Mouse (Mus musculus) C2C12 (cell line): ENCODE data around the gene Iqgap3. TPM values are rescaled to one million over a fixed set of nuclear protein-coding genes. Genes with fewer than 3 reads are reported as not detected.

Experiments
- H3K27me3 ChIP-seq: one replicate; pipeline ENCODE4 v1.6.1; 2011; ENCODE audit not compliant: control insufficient read depth, insufficient read depth, insufficient read length
- H3K36me3 ChIP-seq: one replicate; pipeline ENCODE4 v1.6.1; 2011; ENCODE audit not compliant: control insufficient read depth, insufficient read depth
- H3K4me3 ChIP-seq: one replicate; pipeline ENCODE4 v1.5.1; 2011; ENCODE audit warnings: mild to moderate bottlenecking, control low read depth; ENCODE audit not compliant: poor library complexity, insufficient read depth, severe bottlenecking
- H3K79me2 ChIP-seq: one replicate; pipeline ENCODE4 v1.6.1; 2011; ENCODE audit not compliant: control insufficient read depth, insufficient read depth
- H3K79me3 ChIP-seq: one replicate; pipeline ENCODE4 v1.6.1; 2011; ENCODE audit warnings: low read depth, control low read depth
- H3ac ChIP-seq: one replicate; pipeline ENCODE3; 2011; ENCODE audit warnings: low read depth; ENCODE audit not compliant: control insufficient read depth, insufficient read length
- CEBPB ChIP-seq: IDR thresholded peaks from one replicate; pipeline ENCODE4 v1.6.1; 2011; ENCODE audit warnings: low read depth, mild to moderate bottlenecking, control low read depth, moderate library complexity
- CTCF ChIP-seq: IDR thresholded peaks from one replicate; pipeline ENCODE4 v1.5.1; 2011; ENCODE audit not compliant: control insufficient read depth, insufficient read depth, insufficient read length
- FOSL1 ChIP-seq: IDR thresholded peaks from one replicate; pipeline ENCODE4 v1.8.0; 2011; ENCODE audit warnings: mild to moderate bottlenecking, low read length; ENCODE audit not compliant: poor library complexity, insufficient read depth, severe bottlenecking
- MAX ChIP-seq: IDR thresholded peaks from one replicate; pipeline ENCODE4 v1.6.1; 2011; ENCODE audit warnings: mild to moderate bottlenecking, control low read depth
- MYOD1 ChIP-seq: IDR thresholded peaks from one replicate; pipeline ENCODE4 v1.6.1; 2011; ENCODE audit warnings: low read depth; ENCODE audit not compliant: control insufficient read depth, insufficient read length
- MYOG ChIP-seq: IDR thresholded peaks from one replicate; pipeline ENCODE4 v1.6.1; 2011; ENCODE audit not compliant: control insufficient read depth, insufficient read length; ENCODE audit errors: extremely low read depth
- USF1 ChIP-seq: IDR thresholded peaks from one replicate; pipeline ENCODE4 v1.6.1; 2011; ENCODE audit warnings: low read depth, mild to moderate bottlenecking, control low read depth, moderate library complexity
- polyA plus RNA-seq: library from polyadenylated mRNA; unstranded; fragments of >200 nt; fragmentation: generic; extraction: Trizol; gene quantifications from one replicate; pipeline ENCODE4 v1.2.1, GENCODE M21; 2012; ENCODE audit warnings: missing spikeins

Iqgap3 gene
- polyA plus RNA-seq, 1 experiment, result 23.9 TPM

DNA sequence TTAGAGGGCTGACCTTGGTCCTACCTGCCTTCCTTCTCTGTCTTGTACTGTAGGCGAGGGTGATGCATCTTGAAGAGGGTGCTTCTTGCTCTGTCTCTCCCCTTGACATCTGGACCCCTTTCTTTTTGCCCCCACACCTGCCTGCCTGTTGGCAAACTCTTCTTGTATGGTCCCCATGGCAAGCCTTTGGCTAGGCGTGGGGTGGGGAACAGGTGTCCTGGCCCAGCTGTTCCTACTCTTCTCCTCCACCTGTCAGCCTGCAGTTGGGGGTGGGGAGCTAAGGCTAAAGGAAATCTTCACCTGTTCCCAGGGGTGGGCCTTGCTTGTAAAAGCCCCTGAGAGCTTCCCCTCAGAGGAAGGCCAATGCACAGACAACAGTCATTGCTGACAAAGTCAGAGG is 65.7 kb downstream of the Iqgap3 start:
- no peaks in the 10 kb centered on the region for H3K27me3 ChIP-seq
- peaks cover 100% of the 10 kb centered on the region for H3K79me2 ChIP-seq
- H3K36me3 ChIP-seq, result peaks cover 14% of the 10 kb centered on the region
- H3ac ChIP-seq, result no peak overlapping the region
- H3K79me3 ChIP-seq, result peaks cover 93% of the 10 kb centered on the region
- no peak for TF ChIP-seq CTCF
- peak; percentile 70 for TF ChIP-seq MYOD1
- TF ChIP-seq USF1, result no peak
- no peak for TF ChIP-seq MYOG
- no peak overlapping the region for H3K4me3 ChIP-seq

DNA sequence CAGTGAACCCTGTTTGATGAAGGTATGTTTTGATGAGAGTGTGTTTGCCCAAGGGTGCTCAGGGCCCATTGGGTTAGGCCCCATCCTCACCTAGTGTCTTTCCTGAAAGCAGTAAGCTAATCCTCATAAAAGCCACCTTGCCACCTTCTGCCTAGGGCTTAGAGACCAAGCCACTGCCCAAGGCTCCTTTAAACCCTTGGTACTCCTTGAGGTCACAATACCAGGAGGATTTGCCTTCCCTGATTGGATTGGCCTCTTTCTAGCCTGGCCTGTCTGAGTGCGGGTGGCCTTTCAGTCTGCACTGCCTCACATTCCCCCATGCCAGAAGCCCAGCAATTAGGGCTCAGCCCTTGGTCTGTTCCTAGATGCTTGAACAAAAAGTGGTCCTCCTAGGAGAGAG is 66.1 kb downstream of the Iqgap3 start:
- Histone ChIP-seq H3K27me3 (no peaks in the 10 kb centered on the region), H3K36me3 (peaks cover 14% of the 10 kb centered on the region), H3ac (no peak overlapping the region), H3K79me3 (peaks cover 96% of the 10 kb centered on the region), H3K4me3 (no peak overlapping the region), H3K79me2 (peaks cover 100% of the 10 kb centered on the region)
- TF ChIP-seq MYOD1 (no peak), CEBPB (no peak), FOSL1 (no peak)

DNA sequence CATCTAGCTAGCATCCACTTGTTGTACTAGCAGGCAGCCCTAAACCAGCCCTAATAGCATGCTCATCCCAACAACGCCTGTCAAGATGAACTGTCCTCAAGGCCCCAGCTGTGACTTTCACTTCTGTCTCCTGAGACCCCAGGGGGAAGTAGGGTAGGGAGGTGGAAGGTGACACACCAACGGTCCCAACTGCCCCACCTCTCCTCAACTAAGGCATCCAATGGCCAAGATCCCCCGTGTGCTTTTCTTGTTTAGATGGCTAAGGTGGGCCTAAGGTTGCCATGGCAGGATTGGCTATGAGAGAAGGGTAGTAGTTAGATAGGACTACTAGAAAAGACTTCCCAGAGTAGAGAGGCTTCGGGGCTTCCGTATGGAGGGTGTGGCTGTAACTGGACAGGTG is 66.6 kb downstream of the Iqgap3 start:
- Histone ChIP-seq H3K27me3 (no peaks in the 10 kb centered on the region), H3K79me3 (peaks cover 96% of the 10 kb centered on the region), H3ac (no peak overlapping the region), H3K36me3 (peaks cover 14% of the 10 kb centered on the region), H3K4me3 (no peak overlapping the region), H3K79me2 (peaks cover 100% of the 10 kb centered on the region)
- no peak for TF ChIP-seq FOSL1
- no peak for TF ChIP-seq CEBPB
- TF ChIP-seq MYOD1, result no peak
- no peak for TF ChIP-seq MAX
- no peak for TF ChIP-seq CTCF
- no peak for TF ChIP-seq USF1

DNA sequence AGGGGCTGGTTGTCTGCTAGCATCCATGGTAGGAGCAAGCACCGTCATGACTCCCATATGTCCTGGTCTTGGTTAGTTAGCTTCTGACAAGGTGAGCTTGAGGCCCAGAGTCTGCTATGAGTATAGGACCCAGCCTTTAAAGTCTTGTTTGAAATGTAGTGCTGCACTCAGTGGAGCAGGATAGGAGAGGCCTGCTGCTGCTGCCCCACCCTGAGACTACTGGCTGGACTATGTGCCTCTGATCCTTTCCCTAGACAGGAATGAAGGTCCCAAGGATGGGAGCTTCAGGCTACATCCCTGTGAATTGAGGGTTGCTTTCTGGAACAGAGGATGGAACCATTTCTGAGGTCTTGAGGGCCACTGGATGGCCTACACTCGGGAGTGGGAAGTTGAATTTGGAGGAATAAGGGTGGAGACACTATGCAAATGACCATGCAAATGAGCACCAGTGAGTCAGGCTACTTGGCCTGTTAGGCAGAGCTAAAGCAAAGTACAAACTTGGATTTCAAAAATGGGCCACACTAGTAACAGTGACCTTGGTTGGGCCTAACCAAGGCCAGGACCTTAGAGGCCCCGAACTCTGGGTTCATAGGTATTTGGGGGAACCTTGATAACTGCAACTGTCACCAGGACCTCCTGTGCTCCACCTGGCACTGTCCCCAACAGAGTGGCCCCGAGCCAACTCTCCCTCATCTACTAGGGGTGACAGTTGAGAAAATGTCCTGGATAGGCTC is 67.2 kb downstream of the Iqgap3 start:
- H3K4me3 ChIP-seq, result no peak overlapping the region
- TF ChIP-seq MYOG, result no peak
- no peak for TF ChIP-seq MYOD1
- no peak for TF ChIP-seq MAX
- no peak for TF ChIP-seq USF1
- TF ChIP-seq FOSL1, result no peak
- TF ChIP-seq CEBPB, result no peak
- no peak for TF ChIP-seq CTCF
- H3K27me3 ChIP-seq, result no peaks in the 10 kb centered on the region
- H3K36me3 ChIP-seq, result peaks cover 14% of the 10 kb centered on the region
- H3K79me2 ChIP-seq, result peaks cover 100% of the 10 kb centered on the region
- no peak overlapping the region for H3ac ChIP-seq
- H3K79me3 ChIP-seq, result peaks cover 95% of the 10 kb centered on the region

DNA sequence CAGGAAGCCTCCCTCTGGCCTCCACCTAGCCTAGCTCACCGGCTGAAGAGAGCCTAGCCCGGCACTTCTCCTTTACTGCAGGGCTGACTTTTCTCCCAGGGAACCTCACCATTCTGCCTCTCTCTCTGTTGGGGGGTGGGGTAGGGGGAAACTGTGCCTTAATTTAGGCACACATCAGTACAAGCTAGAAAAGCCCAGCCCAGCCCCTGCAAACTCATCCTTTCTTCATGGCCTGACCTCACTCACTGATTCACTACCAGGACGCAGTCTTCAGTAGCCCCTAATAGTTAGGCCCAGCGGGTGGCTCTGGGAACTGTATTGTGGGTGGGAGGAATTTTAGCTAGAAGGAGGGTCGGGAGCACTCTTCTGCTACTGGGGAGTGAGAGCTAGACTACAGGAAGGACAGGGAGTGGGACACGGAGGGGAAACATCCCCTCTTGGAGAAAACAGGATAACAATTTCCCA is 67.8 kb downstream of the Iqgap3 start:
- TF ChIP-seq MAX (no peak), MYOG (no peak), CTCF (no peak), FOSL1 (no peak), USF1 (no peak), MYOD1 (no peak), CEBPB (no peak)
- no peak overlapping the region for H3ac ChIP-seq
- no peak overlapping the region for H3K4me3 ChIP-seq
- H3K27me3 ChIP-seq, result no peaks in the 10 kb centered on the region
- peaks cover 11% of the 10 kb centered on the region for H3K36me3 ChIP-seq
- peaks cover 100% of the 10 kb centered on the region for H3K79me2 ChIP-seq
- peaks cover 93% of the 10 kb centered on the region for H3K79me3 ChIP-seq
